Mouse (Mus musculus) liver, embryonic 13.5 days (tissue): ENCODE results near the gene Polr3b. TPM values are rescaled to one million over a fixed set of nuclear protein-coding genes. Genes with fewer than 3 reads are reported as not detected.
A peak's percentile ranks its signal among the peaks of the same experiment; 100 is the strongest.

Experiments
- ATAC-seq: fragments of 200-750 bp; cut with Nextera tagmentation; 2 replicates; pipeline ENCODE4 v1.8.0; 2017; ENCODE audit warnings: low read depth, mild to moderate bottlenecking, moderate number of reproducible peaks, moderate library complexity
- DNase-seq: peaks from one replicate; pipeline ENCODE4 v3.0.0; 2022
- H3K27ac ChIP-seq: fragments of 300-500 bp; sonication (generic); 2 replicates; pipeline ENCODE4 v1.5.1; 2015; ENCODE audit warnings: moderate library complexity, mild to moderate bottlenecking, inconsistent platforms
- H3K27me3 ChIP-seq: fragments of 300-500 bp; sonication (generic); 2 replicates; pipeline ENCODE4 v1.6.1; 2015; ENCODE audit warnings: mild to moderate bottlenecking, inconsistent platforms
- H3K36me3 ChIP-seq: fragments of 300-500 bp; sonication (generic); 2 replicates; pipeline ENCODE4 v1.6.1; 2015; ENCODE audit warnings: mild to moderate bottlenecking, inconsistent platforms
- H3K4me1 ChIP-seq: fragments of 300-500 bp; sonication (generic); replicated peaks from 2 replicates; pipeline ENCODE4 v1.6.1; 2015; ENCODE audit warnings: inconsistent platforms
- H3K4me2 ChIP-seq: fragments of 300-500 bp; sonication (generic); 2 replicates; pipeline ENCODE4 v1.6.1; 2015; ENCODE audit warnings: inconsistent platforms, mild to moderate bottlenecking, moderate library complexity
- H3K4me3 ChIP-seq: fragments of 300-500 bp; sonication (generic); replicated peaks from 2 replicates; pipeline ENCODE4 v1.5.1; 2015; ENCODE audit warnings: mild to moderate bottlenecking, inconsistent platforms
- H3K9ac ChIP-seq: fragments of 300-500 bp; sonication (generic); 2 replicates; pipeline ENCODE4 v1.6.1; 2015; ENCODE audit warnings: mild to moderate bottlenecking, inconsistent platforms
- H3K9me3 ChIP-seq: fragments of 300-500 bp; sonication (generic); replicated peaks from 2 replicates; pipeline ENCODE4 v1.6.1; 2016; ENCODE audit warnings: inconsistent platforms
- WGBS: fragments of 180-500 bp; shearing (Covaris S2); methylation state at CpG from one replicate; pipeline ENCODE4 v1.1.7; 2015; ENCODE audit not compliant: insufficient replicate concordance; 5-methylcytosine and 5-hydroxymethylcytosine counted together
- polyA plus RNA-seq: library from polyadenylated mRNA; unstranded; fragments of >200 nt; fragmentation: Nextera tagmentation; extraction: Ambion mirVana; gene quantifications from 2 replicates; pipeline ENCODE4 v1.2.1, GENCODE M21; 2015

Polr3b gene
- polyA plus RNA-seq, 1 experiment from 2014 or later: 5.7 TPM

DNA sequence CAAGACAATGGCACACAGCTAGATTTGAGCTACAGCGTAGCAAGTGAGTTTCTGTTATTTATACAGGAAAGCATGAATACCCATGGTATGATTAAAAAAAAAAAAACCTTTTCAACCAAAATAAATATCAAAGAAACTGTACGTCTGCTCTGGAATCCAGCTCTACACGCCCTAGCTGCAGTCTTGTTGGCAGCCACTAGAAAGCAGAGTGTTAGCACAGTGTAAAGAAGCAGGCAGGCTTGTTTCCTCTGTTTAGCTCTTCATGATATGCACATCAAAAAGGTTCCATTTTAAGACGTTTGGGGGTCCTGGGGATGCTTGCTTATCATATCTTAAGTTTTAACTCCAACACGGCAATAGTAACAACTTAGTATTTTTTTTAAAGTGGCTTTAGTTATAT lies 89.8 kb downstream of the Polr3b start:
- Histone ChIP-seq H3K27me3 (no peaks in the 10 kb centered on the region), H3K9me3 (no peaks in the 10 kb centered on the region), H3K4me2 (no peak overlapping the region), H3K27ac (no peak overlapping the region), H3K4me3 (no peak overlapping the region), H3K36me3 (peaks cover 47% of the 10 kb centered on the region), H3K9ac (no peak overlapping the region), H3K4me1 (peaks cover 6% of the 10 kb centered on the region; the same call in 1 of the 2 replicates)
- DNase-seq (no peak), ATAC-seq (no peak)
- 74% methylated on average over 5 of the region's 5 CpGs for WGBS

DNA sequence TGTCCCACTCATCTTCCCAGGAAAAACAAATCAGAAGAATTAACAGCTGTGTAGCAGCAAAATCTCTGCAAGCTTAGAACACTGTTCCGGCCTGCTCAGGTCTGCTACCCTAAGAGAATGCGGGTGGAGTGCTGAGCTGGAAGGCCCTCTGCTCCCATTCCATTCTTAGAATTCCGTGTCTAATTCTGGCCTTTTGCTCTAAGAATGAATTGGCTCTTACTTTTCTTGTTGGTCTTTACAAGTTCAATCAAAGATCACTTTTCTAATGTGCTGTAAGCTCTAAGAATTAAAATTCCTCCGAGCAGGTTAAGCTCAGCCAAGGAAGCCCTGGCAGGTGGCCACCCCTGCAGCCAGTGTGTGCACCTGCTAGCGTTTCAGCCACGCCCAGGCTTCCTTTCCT lies 90.4 kb downstream of the Polr3b start:
- Histone ChIP-seq H3K4me2 (no peak overlapping the region), H3K27ac (no peak overlapping the region), H3K4me1 (no peaks in the 10 kb centered on the region), H3K4me3 (no peak overlapping the region), H3K9ac (no peak overlapping the region), H3K36me3 (peaks cover 47% of the 10 kb centered on the region), H3K27me3 (no peaks in the 10 kb centered on the region), H3K9me3 (no peaks in the 10 kb centered on the region)
- ATAC-seq (no peak), DNase-seq (no peak)
- WGBS: 78% methylated on average over 6 of the region's 6 CpGs

DNA sequence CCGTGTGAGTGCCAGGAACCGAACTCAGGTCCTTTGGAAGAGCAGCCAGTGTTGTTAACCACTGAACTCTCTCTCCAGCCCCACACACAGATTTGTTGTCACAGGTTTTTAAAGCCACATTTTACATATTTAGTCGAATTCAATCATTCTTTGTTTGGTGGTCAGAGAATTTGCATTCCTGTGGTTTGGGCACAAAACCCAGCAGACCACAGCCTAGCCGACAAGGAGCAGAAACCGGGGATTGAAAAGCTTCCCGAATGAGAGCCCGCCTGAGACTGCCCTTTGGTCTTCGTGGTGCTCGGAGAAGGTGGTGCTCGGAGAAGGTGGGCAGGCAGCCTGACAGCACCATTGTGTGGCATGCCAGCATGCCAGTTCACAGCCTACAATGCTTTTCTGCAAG lies 91.0 kb downstream of the Polr3b start:
- DNase-seq: no peak
- H3K27me3 ChIP-seq: no peaks in the 10 kb centered on the region
- no peak overlapping the region for H3K9ac ChIP-seq
- no peak overlapping the region for H3K27ac ChIP-seq
- WGBS: 67% methylated on average over 10 of the region's 10 CpGs
- ATAC-seq: no peak
- peaks cover 48% of the 10 kb centered on the region for H3K36me3 ChIP-seq
- H3K4me1 ChIP-seq: no peaks in the 10 kb centered on the region
- no peak overlapping the region for H3K4me3 ChIP-seq
- H3K4me2 ChIP-seq: no peak overlapping the region
- no peaks in the 10 kb centered on the region for H3K9me3 ChIP-seq

DNA sequence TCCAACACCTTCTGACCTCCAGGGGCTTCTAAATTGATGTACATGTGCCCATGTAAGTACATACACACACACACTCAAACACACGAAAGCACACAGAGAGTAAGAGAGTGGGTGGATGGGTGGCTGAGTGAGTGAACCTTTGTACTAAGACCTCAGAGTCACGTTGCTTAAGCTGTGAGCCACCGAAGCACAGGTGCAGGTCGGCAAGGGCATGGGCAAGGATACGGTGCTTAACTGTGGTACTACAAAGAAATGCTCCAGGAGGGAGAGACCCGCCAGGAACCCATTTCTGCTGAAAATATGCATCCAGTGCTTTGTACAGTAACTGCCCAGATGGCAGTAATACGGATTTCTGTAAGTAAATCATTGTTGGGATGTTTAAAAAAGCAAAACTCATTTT lies 93.5 kb downstream of the Polr3b start:
- Histone ChIP-seq H3K4me3 (no peak overlapping the region), H3K36me3 (peaks cover 50% of the 10 kb centered on the region), H3K4me2 (no peak overlapping the region), H3K4me1 (no peaks in the 10 kb centered on the region), H3K9me3 (no peaks in the 10 kb centered on the region), H3K27me3 (no peaks in the 10 kb centered on the region), H3K9ac (no peak overlapping the region), H3K27ac (no peak overlapping the region)
- DNase-seq (no peak), ATAC-seq (no peak)
- 81% methylated on average over 7 of the region's 7 CpGs for WGBS

DNA sequence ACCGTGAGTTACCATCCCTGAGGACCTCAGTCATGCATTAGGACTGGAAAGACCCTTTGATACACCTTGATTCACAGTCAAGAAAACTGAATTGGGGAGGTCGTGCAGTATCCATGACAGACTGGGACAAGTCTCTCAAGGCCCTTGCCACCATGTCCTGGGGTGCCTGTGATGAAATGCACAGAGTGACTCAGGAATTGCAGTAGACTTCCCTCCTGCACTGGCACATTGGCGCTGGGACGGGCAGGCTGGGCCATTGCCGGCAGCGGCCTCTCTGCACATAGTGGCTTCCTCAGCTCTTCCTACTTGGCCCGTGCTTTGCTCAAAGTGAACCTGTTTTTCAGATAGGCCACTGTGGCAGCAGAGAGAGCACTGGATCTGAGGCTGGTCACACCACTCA lies 94.5 kb downstream of the Polr3b start:
- no peak overlapping the region for H3K9ac ChIP-seq
- ATAC-seq (no peak), DNase-seq (no peak)
- no peaks in the 10 kb centered on the region for H3K4me1 ChIP-seq
- H3K36me3 ChIP-seq: peaks cover 59% of the 10 kb centered on the region
- 89% methylated on average over 7 of the region's 7 CpGs for WGBS
- H3K27me3 ChIP-seq: no peaks in the 10 kb centered on the region
- H3K9me3 ChIP-seq: no peaks in the 10 kb centered on the region
- no peak overlapping the region for H3K27ac ChIP-seq
- no peak overlapping the region for H3K4me2 ChIP-seq
- H3K4me3 ChIP-seq: no peak overlapping the region

DNA sequence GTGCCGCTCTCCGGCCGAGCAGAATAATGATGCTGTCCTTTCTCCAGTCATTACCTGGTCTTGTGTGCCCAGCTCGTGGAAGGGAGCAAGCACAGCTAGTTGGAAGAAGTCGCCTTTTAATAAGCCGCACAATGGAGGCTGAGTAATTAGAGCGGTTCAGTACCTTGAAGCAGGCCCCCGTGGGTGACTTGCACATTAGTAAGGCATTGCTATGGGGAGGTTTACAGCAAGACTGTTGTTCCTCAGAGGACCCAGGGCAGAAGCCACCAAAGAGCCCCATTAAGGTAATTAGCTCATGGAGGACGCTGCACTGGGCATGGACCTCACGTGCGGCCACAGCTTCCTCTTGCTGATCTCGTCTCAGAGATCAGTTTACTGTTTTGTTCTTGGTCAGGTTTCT lies 100.6 kb downstream of the Polr3b start:
- no peaks in the 10 kb centered on the region for H3K4me1 ChIP-seq
- no peaks in the 10 kb centered on the region for H3K27me3 ChIP-seq
- no peak overlapping the region for H3K9ac ChIP-seq
- no peak overlapping the region for H3K4me3 ChIP-seq
- ATAC-seq (no peak), DNase-seq (no peak)
- H3K27ac ChIP-seq: no peak overlapping the region
- peaks cover 40% of the 10 kb centered on the region for H3K36me3 ChIP-seq
- no peak overlapping the region for H3K4me2 ChIP-seq
- no peaks in the 10 kb centered on the region for H3K9me3 ChIP-seq
- WGBS: 73% methylated on average over 12 of the region's 12 CpGs

DNA sequence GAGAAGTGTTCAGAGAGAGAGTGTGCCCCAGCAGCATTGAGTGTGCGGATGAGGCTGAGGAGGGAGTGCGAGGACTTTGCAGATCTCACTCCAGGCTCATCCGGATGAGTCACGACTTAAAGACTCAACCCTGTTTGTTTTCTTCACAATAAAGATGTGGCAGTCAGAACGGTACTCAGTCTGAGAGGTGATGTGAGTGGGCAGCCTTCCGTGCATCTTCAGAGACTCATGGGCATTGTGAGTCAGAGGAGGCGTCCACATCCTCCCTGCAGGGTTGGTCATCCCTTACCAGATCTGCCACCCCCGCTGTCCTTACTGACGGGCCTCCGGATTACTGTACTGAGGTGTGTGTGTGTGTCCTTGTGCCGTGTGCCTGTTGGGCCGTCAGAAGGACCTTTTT lies 104.9 kb downstream of the Polr3b start:
- H3K4me2 ChIP-seq: no peak overlapping the region
- peaks cover 20% of the 10 kb centered on the region for H3K36me3 ChIP-seq
- WGBS: 81% methylated on average over 12 of the region's 12 CpGs
- no peak overlapping the region for H3K4me3 ChIP-seq
- no peaks in the 10 kb centered on the region for H3K9me3 ChIP-seq
- DNase-seq (no peak), ATAC-seq (no peak)
- H3K4me1 ChIP-seq: no peaks in the 10 kb centered on the region
- H3K27ac ChIP-seq: no peak overlapping the region
- H3K27me3 ChIP-seq: no peaks in the 10 kb centered on the region
- no peak overlapping the region for H3K9ac ChIP-seq

DNA sequence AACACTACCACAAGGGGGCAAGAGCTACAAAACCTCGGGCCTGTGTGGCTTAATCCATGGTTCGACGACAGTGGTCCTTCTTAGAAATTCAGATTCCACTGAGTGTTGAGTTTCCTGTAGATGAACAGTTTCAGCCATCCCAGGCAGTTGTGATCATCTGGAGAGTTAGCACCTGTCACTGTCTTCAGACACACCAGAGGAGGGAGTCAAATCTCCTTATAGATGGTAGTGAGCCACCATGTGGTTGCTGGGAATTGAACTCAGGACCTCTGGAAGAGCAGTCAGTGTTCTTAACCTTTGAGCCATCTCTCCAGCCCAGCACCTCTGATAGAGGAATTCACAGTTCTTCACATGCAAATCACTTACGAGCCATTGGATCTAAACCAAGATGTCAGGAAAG lies 105.7 kb downstream of the Polr3b start:
- Histone ChIP-seq H3K4me2 (no peak overlapping the region), H3K4me3 (no peak overlapping the region), H3K9ac (no peak overlapping the region), H3K36me3 (peaks cover 20% of the 10 kb centered on the region), H3K4me1 (no peaks in the 10 kb centered on the region), H3K27me3 (no peaks in the 10 kb centered on the region), H3K9me3 (no peaks in the 10 kb centered on the region), H3K27ac (no peak overlapping the region)
- no peak for DNase-seq
- no peak for ATAC-seq
- WGBS: 67% methylated on average over 4 of the region's 4 CpGs

DNA sequence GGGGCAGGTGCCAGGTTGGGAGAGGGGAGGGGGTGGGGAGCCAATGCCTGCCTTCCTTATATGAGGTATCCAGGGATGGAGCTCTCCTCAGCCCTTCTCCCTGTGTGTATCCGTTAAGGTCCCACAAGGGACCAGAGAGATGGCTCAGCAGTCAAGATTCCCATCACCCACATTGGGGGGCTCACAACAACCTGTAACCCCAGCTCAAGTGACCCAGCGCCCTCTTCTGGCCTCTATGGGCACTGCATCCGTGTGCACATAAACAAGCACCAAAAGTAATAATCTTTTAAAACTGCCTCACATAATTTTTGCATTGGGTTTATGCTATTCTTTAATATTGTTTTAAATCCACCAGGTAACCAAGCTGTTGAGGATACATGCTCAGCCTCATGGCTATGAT lies 108.0 kb downstream of the Polr3b start:
- Histone ChIP-seq H3K27ac (no peak overlapping the region), H3K27me3 (no peaks in the 10 kb centered on the region), H3K4me3 (no peak overlapping the region), H3K9ac (no peak overlapping the region), H3K9me3 (no peaks in the 10 kb centered on the region), H3K36me3 (peaks cover 14% of the 10 kb centered on the region), H3K4me2 (no peak overlapping the region), H3K4me1 (no peaks in the 10 kb centered on the region)
- DNase-seq: no peak
- no peak for ATAC-seq
- 68% methylated on average over 3 of the region's 3 CpGs for WGBS

DNA sequence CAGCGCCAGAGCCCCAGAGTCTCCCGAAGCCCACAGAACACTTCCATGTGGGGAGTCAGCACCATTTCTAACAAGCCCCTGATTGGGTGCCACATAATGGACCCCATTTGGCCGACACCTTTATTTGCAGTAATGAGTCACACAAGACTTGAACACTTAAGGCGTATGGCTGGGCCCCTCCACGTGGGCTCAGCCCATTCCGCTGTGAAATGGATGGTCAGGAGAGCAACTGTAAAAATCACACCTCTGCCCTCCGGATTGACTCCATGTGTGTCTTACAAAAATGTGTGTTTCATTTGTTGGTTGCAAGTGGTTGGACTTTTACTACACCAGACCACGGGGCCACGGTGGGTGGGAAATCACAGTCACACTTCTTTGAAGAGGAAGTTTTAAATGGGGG lies 108.9 kb downstream of the Polr3b start:
- 70% methylated on average over 9 of the region's 9 CpGs for WGBS
- H3K9ac ChIP-seq: no peak overlapping the region
- H3K27me3 ChIP-seq: no peaks in the 10 kb centered on the region
- no peaks in the 10 kb centered on the region for H3K9me3 ChIP-seq
- no peak overlapping the region for H3K4me2 ChIP-seq
- H3K4me3 ChIP-seq: no peak overlapping the region
- H3K4me1 ChIP-seq: no peaks in the 10 kb centered on the region
- ATAC-seq: no peak
- peaks cover 5% of the 10 kb centered on the region for H3K36me3 ChIP-seq
- H3K27ac ChIP-seq: no peak overlapping the region
- no peak for DNase-seq

DNA sequence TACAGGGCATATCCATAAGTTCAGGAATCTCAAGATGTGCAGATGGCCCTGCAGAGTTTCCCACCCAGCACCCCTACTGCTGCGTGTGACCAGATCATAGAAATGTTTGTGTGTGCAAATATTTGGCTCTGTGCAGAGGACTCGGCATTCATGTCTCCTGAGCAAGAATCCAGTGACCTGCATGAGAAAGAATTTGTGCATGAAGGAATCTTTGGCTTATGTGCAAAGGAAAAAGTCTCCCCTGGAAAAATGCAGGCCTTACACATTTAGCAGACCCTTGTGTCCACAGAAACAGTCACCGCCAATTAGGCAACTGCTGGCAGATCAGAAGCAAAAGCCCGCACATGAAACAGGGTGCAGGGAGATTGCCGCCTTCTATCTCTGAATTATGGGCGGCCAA lies 111.4 kb downstream of the Polr3b start:
- no peak overlapping the region for H3K27ac ChIP-seq
- H3K9me3 ChIP-seq: no peaks in the 10 kb centered on the region
- H3K4me2 ChIP-seq: no peak overlapping the region
- no peak for ATAC-seq
- H3K4me3 ChIP-seq: no peak overlapping the region
- no peak overlapping the region for H3K9ac ChIP-seq
- 64% methylated on average over 6 of the region's 6 CpGs for WGBS
- no peaks in the 10 kb centered on the region for H3K4me1 ChIP-seq
- no peak for DNase-seq
- no peaks in the 10 kb centered on the region for H3K36me3 ChIP-seq
- no peaks in the 10 kb centered on the region for H3K27me3 ChIP-seq

DNA sequence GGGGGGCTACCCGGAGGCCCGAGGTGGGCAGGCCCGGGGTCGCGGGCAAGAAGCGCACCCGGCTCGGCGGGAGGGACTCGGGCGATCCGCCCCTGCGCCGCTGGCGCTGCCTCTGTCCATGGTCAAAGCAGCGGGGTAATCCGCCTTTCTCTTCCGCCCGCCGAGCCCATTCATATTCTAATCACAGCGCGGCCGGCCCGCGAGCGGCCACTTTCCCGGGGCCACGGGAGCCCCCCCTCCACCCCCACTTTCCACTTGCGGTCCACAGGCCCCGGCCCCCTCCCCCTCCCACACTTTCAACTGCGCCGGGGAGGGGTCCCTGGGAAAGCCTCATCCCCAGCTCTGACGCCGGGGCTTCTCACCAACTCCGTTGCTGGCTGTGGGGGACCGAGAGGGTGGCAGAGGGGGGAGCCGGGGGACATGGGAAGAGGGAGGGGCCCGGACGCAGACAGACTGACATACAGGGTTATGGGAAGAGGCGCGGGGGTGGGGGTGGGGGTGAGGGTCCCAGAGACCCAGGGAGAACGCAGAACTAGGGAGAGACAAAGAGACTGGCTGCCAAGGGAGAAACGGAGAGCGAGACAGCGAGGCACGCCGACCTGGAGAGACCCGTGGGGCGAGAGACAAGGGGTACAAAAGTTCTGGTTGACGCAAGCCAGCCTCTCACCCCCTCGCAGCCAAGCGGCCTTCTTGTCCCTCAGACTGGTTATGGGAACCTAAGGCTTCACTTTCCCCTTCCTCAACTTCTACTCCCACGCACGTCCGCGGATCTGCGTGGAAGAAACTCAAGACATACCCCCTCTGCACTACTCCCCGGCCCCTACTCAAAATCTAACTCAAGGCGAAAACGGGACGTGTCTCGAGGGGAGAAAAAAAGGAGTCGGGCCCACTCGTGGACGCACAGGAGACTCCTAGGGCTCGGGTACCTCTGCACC lies 133.0 kb downstream of the Polr3b start:
- 2% methylated on average over 66 of the region's 66 CpGs for WGBS
- H3K4me2 ChIP-seq: peak overlapping the region; percentile 47
- H3K27ac ChIP-seq: no peak overlapping the region
- no peak overlapping the region for H3K9ac ChIP-seq
- no peak for ATAC-seq
- DNase-seq: no peak
- no peaks in the 10 kb centered on the region for H3K9me3 ChIP-seq
- peak overlapping the region; percentile 29 for H3K4me3 ChIP-seq
- H3K4me1 ChIP-seq: peaks cover 18% of the 10 kb centered on the region
- no peaks in the 10 kb centered on the region for H3K36me3 ChIP-seq
- peaks cover 89% of the 10 kb centered on the region for H3K27me3 ChIP-seq
